Comparison of ENCODE assay signal across 15 mouse cellular contexts in genomic region chr6:72627276-72627675, GRCm38 (mm10). TPM values are rescaled to one million over a fixed set of nuclear protein-coding genes. Genes with fewer than 3 reads are reported as not detected.
DNase-seq lines count a peak whose midpoint lies in the region; ATAC-seq and TF ChIP-seq lines count a peak whose summit lies in the region.
"Had no signal": no experiment of that assay in that cellular context is flagged by ENCODE, and none has a peak within 500 bp of the region (broad histone marks: within the 10 kb centered on the region; RNA-seq: fewer than 3 reads in every experiment).

No protein-coding gene starts in this region.

- H3K4me3 ChIP-seq in liver, adult 2 months (ENCODE audit: insufficient read depth, low read depth, low read length) = no peak overlapping the region
- H3K4me3 ChIP-seq in liver, embryonic 12.5 days = no peak overlapping the region
- H3K4me3 ChIP-seq: embryonic facial prominence, embryonic 13.5 days; forebrain, embryonic 10.5 days; heart, adult 2 months; left cerebral cortex, adult 2 months had no signal

- H3K27me3 ChIP-seq in liver, adult 2 months (ENCODE audit: control insufficient read depth, insufficient read depth, low read length) = no peaks in the 10 kb centered on the region
- no peaks in the 10 kb centered on the region for H3K27me3 ChIP-seq in liver, embryonic 12.5 days (replicated peaks)
- H3K27me3 ChIP-seq: embryonic facial prominence, embryonic 13.5 days had no signal

- H3K4me2 ChIP-seq in liver, embryonic 12.5 days = no peak overlapping the region
- H3K4me2 ChIP-seq: embryonic facial prominence, embryonic 13.5 days; lung, embryonic 14.5 days had no signal

- TF ChIP-seq CTCF in liver, adult 2 months (IDR thresholded peaks at IDR 0.05; ENCODE audit: low read depth, low read length) = no peak

- DNase-seq in cerebellum, postnatal 25 days = peak; percentile 31 to 40
- DNase-seq in cerebellum, adult 18-20 months = no peak
- peak; percentile 73 for DNase-seq in liver, adult 2 months (ENCODE audit: extremely low read depth, low read depth, low spot score)
- peak; percentile 57 for DNase-seq in kidney, adult 11 months
- DNase-seq in kidney, postnatal 25 days = peak; percentile 48 to 80
- DNase-seq in adrenal gland, postnatal 25 days = no peak
- DNase-seq in frontal cortex, postnatal 10 days (ENCODE audit: low spot score in 2 of 2) = no peak
- DNase-seq: heart, adult 2 months; heart, postnatal 36 days; lung, embryonic 14.5 days; spleen, adult 18-20 months had no signal

- no peaks in the 10 kb centered on the region for H3K79me2 ChIP-seq in liver, adult 2 months (ENCODE audit: control insufficient read depth, insufficient read depth, low read length)

- no peak overlapping the region for H3K9ac ChIP-seq in liver, adult 2 months (ENCODE audit: low read depth, low read length)
- H3K9ac ChIP-seq in liver, embryonic 12.5 days = no peak overlapping the region
- H3K9ac ChIP-seq: embryonic facial prominence, embryonic 13.5 days; lung, embryonic 14.5 days had no signal

- no peaks in the 10 kb centered on the region for H3K36me3 ChIP-seq in liver, adult 2 months (ENCODE audit: control insufficient read depth, insufficient read depth, low read length)
- peaks cover 22% of the 10 kb centered on the region for H3K36me3 ChIP-seq in liver, embryonic 12.5 days

- no peaks in the 10 kb centered on the region for H3K9me3 ChIP-seq in liver, embryonic 12.5 days (replicated peaks)
- H3K9me3 ChIP-seq: embryonic facial prominence, embryonic 13.5 days; forebrain, embryonic 10.5 days had no signal

- no peak for ATAC-seq in liver, embryonic 12.5 days

- H3K27ac ChIP-seq in liver, adult 2 months (replicated peaks; ENCODE audit: insufficient read depth, low read depth, low read length) = no peak overlapping the region
- H3K27ac ChIP-seq in liver, embryonic 12.5 days = no peak overlapping the region
- H3K27ac ChIP-seq: embryonic facial prominence, embryonic 13.5 days; forebrain, embryonic 10.5 days; heart, adult 2 months; left cerebral cortex, adult 2 months had no signal

- no peak for TF ChIP-seq POLR2A in liver, adult 2 months (IDR thresholded peaks at IDR 0.05; ENCODE audit: extremely low read depth, insufficient read depth, low read length)

- WGBS in liver, adult 2 months = 84% methylated on average over 16 of the region's 16 CpGs
- WGBS in liver, embryonic 12.5 days (ENCODE audit: insufficient replicate concordance) = 88% methylated on average over 16 of the region's 16 CpGs

- peaks cover 26% of the 10 kb centered on the region for H3K4me1 ChIP-seq in liver, adult 2 months (ENCODE audit: control insufficient read depth, insufficient read depth, low read length)
- no peaks in the 10 kb centered on the region for H3K4me1 ChIP-seq in liver, embryonic 12.5 days
- H3K4me1 ChIP-seq: embryonic facial prominence, embryonic 13.5 days; forebrain, embryonic 10.5 days had no signal

RNA-seq across cellular contexts. Expression of gene Tgoln1, which starts 10.5 kb away (rescaled TPM):
- total RNA-seq in liver, adult 2 months (2014; rRNA removed) = 68.7 and 85.5 TPM in 2 replicates
- 41.4 and 48.0 TPM in 2 replicates for polyA plus RNA-seq in liver, adult 2 months (2012; rRNA removed)
- polyA plus RNA-seq in liver, embryonic 12.5 days (2016; fragmentation: Nextera tagmentation; extraction: Ambion mirVana) = 17.8 and 18.8 TPM in 2 replicates
- total RNA-seq in adrenal gland, postnatal 25 days (2021) = 176 and 187 TPM in 2 replicates

RNA-seq across cellular contexts. Expression of gene Retsat, which starts 29.0 kb away (rescaled TPM):
- 151 and 180 TPM in 2 replicates for total RNA-seq in liver, adult 2 months (2014; rRNA removed)
- polyA plus RNA-seq in liver, adult 2 months (2012; rRNA removed) = 303 and 340 TPM in 2 replicates
- 15.3 and 16.6 TPM in 2 replicates for polyA plus RNA-seq in liver, embryonic 12.5 days (2016; fragmentation: Nextera tagmentation; extraction: Ambion mirVana)
- total RNA-seq in adrenal gland, postnatal 25 days (2021) = 309 and 334 TPM in 2 replicates

RNA-seq across cellular contexts. Expression of gene Elmod3, which starts 29.1 kb away (rescaled TPM):
- 7.6 and 9.5 TPM in 2 replicates for total RNA-seq in liver, adult 2 months (2014; rRNA removed)
- 14.7 and 16.0 TPM in 2 replicates for polyA plus RNA-seq in liver, adult 2 months (2012; rRNA removed)
- 6.8 and 7.6 TPM in 2 replicates for polyA plus RNA-seq in liver, embryonic 12.5 days (2016; fragmentation: Nextera tagmentation; extraction: Ambion mirVana)
- total RNA-seq in adrenal gland, postnatal 25 days (2021) = 23.3 and 24.4 TPM in 2 replicates

Comparison
In these comparisons a context has a peak if more than half of its experiments do, and no peak if none do; other contexts are left out.
1. DNase-seq: peak in cerebellum, postnatal 25 days (2 of 2), liver, adult 2 months (single experiment), kidney, adult 11 months (single experiment) and kidney, postnatal 25 days (2 of 2); none in cerebellum, adult 18-20 months (0 of 2), adrenal gland, postnatal 25 days (single experiment) and frontal cortex, postnatal 10 days (0 of 2).